Mouse (Mus musculus) heart, adult 2 months (tissue): ENCODE data around the gene Wdr78.

ENCODE experiments used
- CTCF ChIP-seq: fragments of 200-600 bp; IDR thresholded peaks from 2 replicates; pipeline ENCODE4 v1.8.1; 2022; ENCODE audit warnings: antibody characterized with exemption, mild to moderate bottlenecking, moderate library complexity
- EP300 ChIP-seq: fragments of 200-500 bp; IDR thresholded peaks from 2 replicates; pipeline ENCODE4 v1.6.1; 2011; ENCODE audit warnings: low read depth, low read length, control low read depth; ENCODE audit not compliant: insufficient read depth
- POLR2A ChIP-seq: fragments of 200-500 bp; IDR thresholded peaks from 2 replicates; pipeline ENCODE4 v1.6.1; 2011; ENCODE audit warnings: mild to moderate bottlenecking, low read depth, low read length, control low read depth; ENCODE audit not compliant: insufficient read depth

GRCm38 (mm10) chr4:103006943-103007418 lies 107.4 kb downstream of the Wdr78 start:
- no peak for TF ChIP-seq EP300
- TF ChIP-seq POLR2A = no peak
- no peak for TF ChIP-seq CTCF
